Comparison of ENCODE assay signal across 8 mouse cellular contexts in the genomic region with DNA sequence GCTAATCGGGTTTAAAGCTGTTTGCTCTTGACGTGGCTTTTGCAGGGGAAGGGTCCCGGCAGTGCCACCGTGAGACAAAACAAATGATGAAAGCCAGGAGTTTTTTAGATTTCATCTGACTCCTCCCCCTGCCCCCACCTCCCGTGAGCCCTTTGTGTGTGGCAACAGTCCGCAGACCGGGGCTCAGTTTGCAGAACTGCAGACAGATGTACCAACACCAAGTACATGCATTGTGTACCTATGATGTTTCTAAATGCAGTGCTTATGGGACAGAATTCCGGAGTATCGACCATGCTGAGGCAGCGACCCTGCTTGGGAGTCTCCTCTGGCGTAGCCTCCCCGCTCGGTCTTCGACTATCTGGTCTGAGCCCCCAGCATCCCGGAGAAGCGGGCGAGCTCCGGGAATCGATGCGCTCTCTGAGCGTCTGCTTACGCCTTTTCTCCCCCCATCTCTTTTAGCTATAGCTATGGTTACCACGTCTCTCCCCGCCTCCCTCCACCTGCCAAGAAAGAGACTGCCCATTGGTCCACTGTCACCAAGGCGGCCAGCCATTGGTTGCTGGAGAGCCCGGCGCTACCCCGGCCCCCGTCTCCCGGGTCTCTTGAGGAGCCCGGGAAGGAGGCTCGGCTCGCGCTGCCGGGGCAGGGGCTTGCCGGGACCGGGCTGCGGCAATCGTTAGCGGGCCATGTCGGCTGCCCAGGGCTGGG. TPM values are rescaled to one million over a fixed set of nuclear protein-coding genes. Genes with fewer than 3 reads are reported as not detected.
DNase-seq lines count a peak whose midpoint lies in the region; ATAC-seq lines count a peak whose summit lies in the region.

Klhdc10 (plus strand) TSS at position 561 of the 708 bp plus-strand sequence.

- peak within 1 kb of the TSS; percentile 68 for H3K4me2 ChIP-seq in intestine, embryonic 14.5 days (ENCODE audit: low read length)

- no peaks in the 10 kb centered on the region for H3K27me3 ChIP-seq in intestine, embryonic 14.5 days (replicated peaks; ENCODE audit: control insufficient read depth, insufficient read depth, low read length)

- peak within 1 kb of the TSS; percentile 90 for H3K9ac ChIP-seq in intestine, embryonic 14.5 days (ENCODE audit: low read length)

- peak within 1 kb of the TSS; percentile 96 for H3K27ac ChIP-seq in intestine, embryonic 14.5 days (ENCODE audit: low read depth)

- H3K36me3 ChIP-seq in intestine, embryonic 14.5 days (ENCODE audit: control insufficient read depth, insufficient read depth, low read length) = no peaks in the 10 kb centered on the region

- intact Hi-C loops in left cerebral cortex, postnatal 14 days (cut with DNase I) = loop anchor here (2.0 kb wide), 2 partner anchors 581 to 637 kb away; no protein-coding TSS in a partner anchor

- H3K9me3 ChIP-seq in intestine, embryonic 14.5 days (ENCODE audit: control insufficient read depth, low read length) = no peaks in the 10 kb centered on the region

- peak; percentile 99 to 100 for DNase-seq in adrenal gland, adult 18-20 months (ENCODE audit: low spot score in 2 of 2)
- peak; percentile 98 for DNase-seq in embryo, embryonic 11 days
- DNase-seq in gastrocnemius, postnatal 25 days = peak; percentile 99
- DNase-seq in intestine, embryonic 14.5 days (ENCODE audit: low spot score) = peak; percentile 100
- peak; percentile 99 to 100 for DNase-seq in left cerebral cortex, postnatal 14 days (ENCODE audit: low spot score in 2 of 2)
- DNase-seq in mesoderm, embryonic 11.5 days (ENCODE audit: low read depth, low spot score) = peak; percentile 100
- peak; percentile 99 for DNase-seq in right cerebral cortex, postnatal 36 days (ENCODE audit: low spot score in 2 of 2)
- DNase-seq in yolk sac, embryonic 10.5 days (ENCODE audit: low spot score) = peak; percentile 100

- ATAC-seq in intestine, embryonic 14.5 days (replicated peaks; ENCODE audit: low FRiP score, low TSS enrichment, low read depth) = peak; percentile 100

- under 1% methylated on average over 41 of the region's 41 CpGs for WGBS in intestine, embryonic 14.5 days

- H3K4me1 ChIP-seq in intestine, embryonic 14.5 days (replicated peaks; ENCODE audit: control insufficient read depth, insufficient read depth, low read length) = 0 out of 2 replicates have a peak, but pooled peaks cover 4% of the 10 kb centered on the region

- H3K4me3 ChIP-seq in intestine, embryonic 14.5 days (ENCODE audit: low read depth, low read length) = peak within 1 kb of the TSS; percentile 97

RNA-seq across cellular contexts. Expression of gene Klhdc10, which starts in this region (rescaled TPM):
- 10 to 100 TPM; 63.0 to 68.5 TPM for total RNA-seq in adrenal gland, adult 18-20 months (2021)
- 10 to 100 TPM; 44.3 to 46.2 TPM for total RNA-seq in gastrocnemius, postnatal 25 days (2021)
- polyA plus RNA-seq in intestine, embryonic 14.5 days (2014; fragmentation: Nextera tagmentation; extraction: Ambion mirVana) = 23.1 and 24.1 TPM in 2 replicates
- 100 to 1,000 TPM; 135 to 138 TPM for total RNA-seq in left cerebral cortex, postnatal 14 days (2021)

Comparison
In these comparisons a context has a peak if more than half of its experiments do, and no peak if none do; other contexts are left out.
1. Peak in every context shown above with its lines: DNase-seq, ATAC-seq, H3K4me3 ChIP-seq and H3K27ac ChIP-seq.